Mouse (Mus musculus) frontal cortex, postnatal 36 days (tissue): ENCODE measurements around the gene Prdm2.
A peak's percentile ranks its signal among the peaks of the same experiment; 100 is the strongest.

ENCODE experiments used
- DNase-seq, 2 experiments: peaks; one replicate each; pipeline ENCODE4 v3.0.0; 2022; ENCODE audit warnings: low spot score in 2 of 2

Prdm2 gene

GRCm38 (mm10) chr4:143154571-143154970, 58.2 kb downstream of the Prdm2 start:
- DNase-seq: no peak

DNA sequence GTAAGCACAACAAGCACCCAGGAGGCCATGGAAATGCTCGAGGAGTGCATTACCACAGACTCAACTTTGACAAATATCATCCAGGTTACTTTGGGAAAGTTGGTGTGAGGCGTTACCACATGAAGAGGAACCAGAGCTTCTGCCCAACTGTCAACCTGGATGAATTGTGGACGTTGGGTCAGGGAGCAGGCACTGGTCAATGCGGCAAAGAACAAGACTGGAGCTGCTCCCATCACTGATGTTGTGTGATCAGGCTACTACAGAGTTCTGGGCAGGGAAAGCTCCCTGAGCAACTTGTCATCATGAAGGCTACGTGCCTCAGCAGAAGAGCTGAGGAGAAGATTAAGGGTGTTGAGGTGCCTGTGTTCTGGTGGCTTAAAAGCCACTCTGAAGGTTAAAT, 60.2 kb downstream of the Prdm2 start:
- DNase-seq: no peak

- no peak for DNase-seq
Measured at GRCm38 (mm10) chr4:143151267-143151666, 61.5 kb downstream of the Prdm2 start.

DNA sequence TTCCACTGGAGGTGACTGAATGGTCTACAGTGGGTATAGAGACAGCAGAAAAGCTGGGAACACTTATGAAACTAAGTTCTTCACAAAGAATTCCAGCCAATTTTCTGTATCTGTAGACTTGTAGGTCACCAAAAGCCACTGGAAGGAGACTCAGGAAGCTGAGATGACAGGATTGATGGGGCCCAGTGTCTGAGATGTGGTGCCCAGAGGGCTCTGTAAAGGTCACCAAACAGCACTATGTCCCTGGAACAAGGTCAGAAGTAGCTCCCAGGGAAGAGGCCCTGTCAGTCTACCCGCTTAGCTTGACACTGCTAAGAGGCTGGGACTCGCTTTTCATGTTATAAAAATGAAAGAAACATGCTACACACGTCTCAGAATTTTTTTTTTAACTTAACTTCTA, 65.1 kb downstream of the Prdm2 start:
- DNase-seq: no peak

DNA sequence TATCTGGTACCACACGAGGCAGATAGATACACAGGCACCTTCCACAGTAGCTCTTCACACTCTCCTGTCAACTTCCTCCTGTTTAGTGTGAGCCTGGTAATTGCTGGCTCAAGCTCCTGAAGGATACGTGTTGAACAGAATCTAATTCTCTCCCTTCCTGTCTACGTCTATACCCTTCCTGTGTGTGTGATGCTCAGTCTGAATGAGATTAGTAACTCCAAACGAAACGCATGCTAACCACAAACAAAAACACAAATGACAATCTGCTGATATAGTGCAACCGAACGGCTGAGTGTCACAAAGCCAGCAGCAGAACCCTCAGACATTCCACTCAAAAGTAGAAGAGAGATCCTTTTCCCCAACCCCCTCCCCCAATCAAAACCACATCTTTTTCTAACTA, 69.2 kb downstream of the Prdm2 start:
- DNase-seq: no peak

DNA sequence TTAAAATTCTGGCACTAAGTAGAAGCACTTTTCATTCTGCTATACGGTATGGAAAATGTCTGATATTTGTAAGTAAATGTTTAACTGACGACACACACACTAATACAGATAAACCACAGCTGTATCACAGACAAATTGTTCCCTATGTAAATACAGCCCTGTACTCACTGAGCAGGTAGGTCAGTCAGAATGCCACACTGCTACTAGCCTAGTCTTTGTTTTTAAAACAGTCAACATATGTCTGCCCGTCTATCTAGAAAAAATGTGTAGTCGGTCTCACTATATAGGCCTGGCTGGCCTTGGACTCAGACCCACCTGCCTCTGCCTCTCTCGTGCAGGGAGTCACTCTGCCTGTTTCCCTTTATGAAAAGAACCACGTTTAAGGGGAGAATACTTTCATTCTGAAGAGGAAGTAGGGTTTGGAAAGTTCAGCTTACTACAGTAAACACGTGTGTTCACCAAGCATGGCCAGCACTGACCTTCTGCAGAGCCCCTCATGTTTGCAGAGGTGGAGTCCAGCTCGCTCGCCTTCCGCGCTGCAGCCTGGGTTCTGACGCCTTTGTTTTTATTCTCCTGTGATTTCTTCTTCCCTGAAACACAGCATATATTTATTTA, 71.0 kb downstream of the Prdm2 start:
- DNase-seq: no peak

DNA sequence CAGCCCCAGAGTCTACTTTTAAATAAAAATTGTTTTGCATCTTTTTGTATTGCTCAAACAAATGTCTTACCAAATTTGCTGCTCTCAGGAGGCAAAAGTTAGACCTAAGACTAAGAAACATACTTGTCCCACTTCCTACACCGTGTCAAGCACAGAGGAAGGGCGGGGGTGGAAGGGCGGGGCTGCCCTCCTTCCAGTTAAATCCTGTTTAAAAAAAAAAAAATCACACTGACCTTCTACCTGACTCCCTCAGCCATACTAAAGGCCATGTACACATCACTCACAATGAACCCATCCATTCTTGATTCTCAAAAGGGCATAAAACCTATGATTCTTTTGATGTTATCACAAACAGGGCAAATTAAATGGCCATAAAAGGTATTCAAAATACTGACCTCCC, 71.9 kb downstream of the Prdm2 start:
- no peak for DNase-seq

DNA sequence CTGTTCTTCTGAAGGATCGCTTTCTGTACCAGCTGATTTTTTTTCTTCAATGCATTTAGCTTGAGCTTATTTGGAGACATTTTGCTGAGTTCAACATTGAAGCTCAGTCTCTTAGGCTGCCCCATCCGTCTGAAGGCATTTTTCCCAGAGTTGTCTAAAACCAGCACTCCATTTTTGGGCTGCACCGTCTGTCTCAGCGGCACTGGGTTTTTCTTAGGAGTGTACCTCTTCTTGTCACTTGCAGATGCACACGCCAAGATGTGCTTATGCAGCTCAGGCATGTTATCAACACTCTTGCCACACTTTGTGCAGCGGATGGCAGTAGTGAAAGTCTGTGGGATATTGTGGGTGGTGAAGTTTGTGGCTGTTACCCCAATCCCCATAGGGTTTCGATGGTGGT, 80.4 kb downstream of the Prdm2 start:
- peak; percentile 51 to 73 for DNase-seq

- DNase-seq: no peak
Measured at GRCm38 (mm10) chr4:143130441-143130840, 82.4 kb downstream of the Prdm2 start.

DNA sequence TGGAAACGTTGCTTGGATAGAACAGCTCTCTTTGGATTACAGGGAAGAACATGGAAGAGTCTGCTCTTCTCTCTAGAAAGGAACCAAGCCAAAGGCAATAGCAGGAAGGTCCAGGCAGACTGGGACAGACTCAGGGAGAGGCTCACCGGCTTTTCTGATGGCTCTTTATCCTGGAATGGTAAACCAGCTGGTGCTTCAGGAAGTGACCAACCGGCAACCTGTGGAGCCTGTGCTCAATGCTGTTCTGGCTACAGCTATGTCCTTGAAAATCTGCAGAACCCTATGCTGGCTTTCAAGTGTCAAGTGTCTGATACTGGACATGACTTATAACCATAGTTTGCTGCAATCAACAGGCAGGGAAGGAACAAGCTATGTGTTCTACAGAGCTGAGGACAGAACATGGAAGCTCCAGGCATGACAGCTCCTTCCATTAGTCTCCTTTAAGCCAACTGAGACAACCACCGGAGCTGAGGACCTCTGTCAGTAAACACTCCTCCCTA, 83.5 kb downstream of the Prdm2 start:
- no peak for DNase-seq

- DNase-seq: no peak
Measured at GRCm38 (mm10) chr4:143127171-143127570, 85.6 kb downstream of the Prdm2 start.

GRCm38 (mm10) chr4:143126476-143126875, 86.3 kb downstream of the Prdm2 start:
- DNase-seq: peak; percentile 42 to 57

- DNase-seq: no peak
Measured at GRCm38 (mm10) chr4:143125290-143125689, 87.5 kb downstream of the Prdm2 start.

GRCm38 (mm10) chr4:143123043-143123442, 89.8 kb downstream of the Prdm2 start:
- DNase-seq: no peak

DNA sequence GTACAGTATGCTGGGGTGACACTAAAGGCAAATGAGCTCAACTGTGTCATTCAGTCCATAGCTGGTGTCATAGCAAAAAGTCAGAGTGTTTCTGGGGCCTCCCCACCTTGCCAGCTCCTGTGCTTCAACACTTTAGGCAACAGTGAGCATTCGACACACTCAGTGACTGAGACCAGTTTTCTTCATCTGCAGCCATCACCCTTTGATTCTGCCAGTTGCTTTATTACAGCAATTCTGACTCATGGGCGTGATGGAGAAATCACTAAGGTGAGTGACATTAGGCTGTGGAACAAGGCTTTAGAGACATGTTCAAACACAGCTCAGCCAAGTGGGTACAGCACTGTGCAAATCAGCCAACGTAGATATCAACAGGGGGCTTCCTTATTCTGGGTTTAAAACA, 91.6 kb downstream of the Prdm2 start:
- no peak for DNase-seq

DNA sequence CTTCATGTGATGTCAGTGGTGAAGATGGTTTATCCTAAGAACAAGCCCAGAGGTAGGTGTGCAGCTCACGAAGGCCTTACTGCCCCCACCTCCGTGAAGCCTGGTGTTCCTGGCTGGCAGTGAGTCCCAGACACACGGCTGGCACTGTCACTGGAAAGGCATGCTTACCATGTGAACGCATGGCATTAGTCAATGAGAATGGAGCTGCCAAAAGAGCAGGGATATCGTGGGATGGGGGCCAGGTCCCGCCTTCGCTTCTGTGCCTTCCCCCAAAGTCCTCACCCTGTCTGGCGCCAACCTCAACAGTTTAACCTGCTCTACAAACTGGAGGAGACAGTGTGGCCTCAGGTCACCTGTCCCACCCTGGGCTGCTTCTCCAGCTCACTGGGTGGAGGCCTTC, 92.8 kb downstream of the Prdm2 start:
- no peak for DNase-seq

- DNase-seq: peak in 1 of 2 experiments; percentile 33
Measured at GRCm38 (mm10) chr4:143118843-143119242, 94.0 kb downstream of the Prdm2 start.

GRCm38 (mm10) chr4:143115851-143116250, 96.9 kb downstream of the Prdm2 start:
- DNase-seq: no peak

DNA sequence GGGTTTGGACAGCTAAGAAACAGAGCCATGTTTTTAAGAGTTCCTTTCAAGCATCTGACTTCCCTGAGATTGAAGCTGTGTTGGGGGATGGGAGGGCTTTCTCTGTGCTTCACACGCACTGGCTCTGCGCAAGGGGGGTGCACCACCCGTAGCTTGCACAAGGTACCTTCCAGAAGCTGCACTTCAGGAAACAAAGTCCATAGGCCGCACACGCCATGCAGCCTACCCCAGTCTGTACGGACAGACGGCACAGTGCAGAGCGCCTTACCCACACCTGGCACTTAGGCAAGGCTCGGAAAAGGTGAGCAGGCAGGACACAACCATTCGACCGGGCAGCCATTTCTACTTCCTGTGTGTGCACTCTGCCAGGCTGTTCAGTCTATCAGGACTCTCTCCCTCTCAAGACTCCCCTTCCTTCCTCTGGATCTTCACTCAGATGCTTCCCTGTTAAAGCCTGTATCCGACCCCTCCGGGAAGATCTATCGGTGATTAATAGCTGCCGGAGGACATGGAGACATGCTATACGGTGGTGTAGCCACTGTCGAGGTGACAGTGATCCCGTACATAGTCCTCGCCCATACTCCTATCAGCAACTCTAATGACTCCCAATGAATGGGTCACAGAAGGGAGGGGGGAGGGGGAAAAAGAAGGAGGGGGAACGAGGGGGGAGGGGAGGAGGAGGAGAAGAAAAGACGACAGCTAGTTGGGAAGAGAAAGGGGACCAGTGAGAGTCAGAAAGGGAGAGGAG, 98.4 kb downstream of the Prdm2 start:
- DNase-seq: no peak

DNA sequence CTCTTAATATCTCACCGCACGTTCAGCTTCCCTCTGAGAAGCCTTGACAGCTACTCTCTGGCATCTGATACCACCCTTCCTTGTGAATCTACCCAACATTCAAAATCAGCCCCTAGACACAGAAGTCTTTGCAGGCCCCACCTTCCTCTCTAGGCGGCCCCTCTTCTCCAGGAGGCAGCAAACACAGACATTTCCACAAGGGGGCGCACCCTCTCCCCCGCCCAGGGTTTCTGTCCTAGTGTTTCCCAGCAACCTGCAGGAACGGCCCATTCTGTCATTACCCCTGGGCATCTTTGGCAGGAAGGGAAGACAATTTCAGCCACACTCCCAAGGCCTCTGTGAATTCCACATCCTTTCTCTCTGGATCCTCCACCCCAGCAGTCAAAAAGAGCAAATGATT, 99.8 kb downstream of the Prdm2 start:
- DNase-seq: peak; percentile 55 to 57

DNA sequence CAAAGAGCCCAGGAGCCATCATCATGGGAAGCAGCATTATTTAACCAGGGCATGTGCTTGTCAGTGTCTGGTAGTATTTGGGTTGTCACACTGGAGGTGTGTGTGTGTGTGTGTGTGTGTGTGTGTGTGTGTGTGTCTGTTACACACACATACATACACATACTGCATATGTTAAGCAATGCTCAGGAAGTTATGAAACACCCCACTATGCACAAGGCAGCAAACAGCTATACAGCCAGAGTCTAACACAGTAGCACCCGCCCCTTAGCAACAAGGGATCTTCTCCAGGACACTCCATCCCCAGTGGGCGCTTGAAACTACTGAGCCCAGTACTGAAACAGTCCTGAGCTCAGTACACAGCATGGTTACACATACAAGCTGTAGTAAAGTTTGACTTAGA, 100.4 kb downstream of the Prdm2 start:
- DNase-seq: no peak

DNA sequence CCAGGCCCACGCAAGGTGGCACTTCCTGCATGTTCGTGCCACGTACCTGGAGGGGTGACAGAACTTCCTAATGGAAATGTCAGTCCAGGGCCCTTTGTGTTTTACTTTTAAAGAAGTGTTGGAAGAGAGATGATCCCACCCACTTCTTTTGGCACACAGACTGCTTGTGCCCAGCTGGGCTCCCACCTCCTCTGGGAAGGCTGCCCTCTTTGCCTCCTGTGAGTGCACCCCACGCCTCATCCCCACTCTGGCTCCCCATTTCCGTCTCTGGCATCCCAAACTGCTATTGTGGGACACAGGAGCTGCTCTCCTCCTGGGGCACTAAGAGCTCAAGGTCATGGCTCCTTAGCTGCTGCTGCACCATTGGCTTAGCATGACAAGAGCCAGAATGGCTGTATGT, 100.9 kb downstream of the Prdm2 start:
- DNase-seq: no peak

DNA sequence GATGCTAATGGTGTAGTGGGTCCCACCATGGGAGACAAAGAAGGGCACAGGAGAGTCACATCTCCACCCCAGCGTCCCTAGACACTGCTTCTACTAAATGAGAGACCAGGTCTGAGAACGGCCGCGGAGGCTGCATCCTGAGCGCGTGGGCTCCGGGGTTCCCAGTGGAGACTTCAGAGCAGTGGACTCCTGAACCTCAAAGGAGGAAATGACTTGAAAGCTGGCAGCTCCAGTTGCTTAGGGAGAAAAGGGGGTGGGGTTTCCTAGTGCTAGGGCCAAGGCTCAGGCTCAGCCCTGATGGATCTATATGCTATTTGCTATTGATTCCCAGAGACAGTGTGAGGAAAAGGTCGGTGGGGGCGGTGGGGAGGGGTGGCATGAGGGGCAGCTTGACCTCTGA, 104.2 kb downstream of the Prdm2 start:
- DNase-seq: no peak
